Mouse (Mus musculus): ENCODE data around the gene Rbm20.
A peak's percentile ranks its signal among the peaks of the same experiment; 100 is the strongest.

- TF ChIP-seq CTCF (IDR thresholded peaks at IDR 0.05; ENCODE audit: low read depth) (no peak), EP300 (IDR thresholded peaks at IDR 0.05; ENCODE audit: low read depth) (peak; percentile 82)
Observed at GRCm38 (mm10) chr19:53810024-53810423, 132.9 kb downstream of the Rbm20 start.
